Mouse (Mus musculus) brain, adult 2 months (tissue): Measurements from ENCODE around the gene Plxdc1.
A peak's percentile ranks its signal among the peaks of the same experiment; 100 is the strongest.
"Not testable (repeated sequence)": the region's sequence is repeated elsewhere in the genome, so short reads cannot be mapped to it uniquely, and the experiment has no call there.

Experiments
- DNase-seq: peaks from one replicate; pipeline ENCODE4 v3.0.0; 2011; ENCODE audit warnings: low read depth, low spot score

Gene Plxdc1

GRCm38 (mm10) chr11:97955146-97955902 lies 30.9 kb downstream of the Plxdc1 start:
- DNase-seq, result no peak

GRCm38 (mm10) chr11:97954469-97955141 lies 31.6 kb downstream of the Plxdc1 start:
- no peak for DNase-seq

- DNase-seq, result no peak
These were observed 32.3 kb downstream of the Plxdc1 start for GRCm38 (mm10) chr11:97953939-97954275.

GRCm38 (mm10) chr11:97953179-97953938 lies 32.9 kb downstream of the Plxdc1 start:
- no peak for DNase-seq

GRCm38 (mm10) chr11:97952367-97953006 lies 33.8 kb downstream of the Plxdc1 start:
- no peak for DNase-seq

- peak; percentile 56 for DNase-seq
These were observed 36.4 kb downstream of the Plxdc1 start for GRCm38 (mm10) chr11:97949703-97950475.

GRCm38 (mm10) chr11:97947426-97947825 lies 38.8 kb downstream of the Plxdc1 start:
- peak; percentile 68 for DNase-seq

GRCm38 (mm10) chr11:97945738-97946289 lies 40.4 kb downstream of the Plxdc1 start:
- DNase-seq, result not testable (repeated sequence)

- DNase-seq, result peak; percentile 74
These were observed 41.2 kb downstream of the Plxdc1 start for GRCm38 (mm10) chr11:97945031-97945430.

GRCm38 (mm10) chr11:97943256-97943655 lies 43.0 kb downstream of the Plxdc1 start:
- no peak for DNase-seq

GRCm38 (mm10) chr11:97942420-97943111 lies 43.7 kb downstream of the Plxdc1 start:
- no peak for DNase-seq

GRCm38 (mm10) chr11:97937469-97938105 lies 48.7 kb downstream of the Plxdc1 start:
- DNase-seq, result no peak

- peak; percentile 64 for DNase-seq
These were observed 49.5 kb downstream of the Plxdc1 start for GRCm38 (mm10) chr11:97936758-97937157.

GRCm38 (mm10) chr11:97935913-97936575 lies 50.2 kb downstream of the Plxdc1 start:
- peak; percentile 50 for DNase-seq

GRCm38 (mm10) chr11:97933553-97933952 lies 52.7 kb downstream of the Plxdc1 start:
- DNase-seq, result no peak

GRCm38 (mm10) chr11:97928905-97929304 lies 57.3 kb downstream of the Plxdc1 start:
- no peak for DNase-seq

- no peak for DNase-seq
These were observed 62.0 kb downstream of the Plxdc1 start for GRCm38 (mm10) chr11:97924217-97924616.

- DNase-seq, result no peak
These were observed 62.6 kb downstream of the Plxdc1 start for GRCm38 (mm10) chr11:97923639-97924038.

- DNase-seq, result no peak
These were observed 70.2 kb downstream of the Plxdc1 start for GRCm38 (mm10) chr11:97915974-97916503.
